Mouse (Mus musculus) macrophage (primary cell): ENCODE measurements around the gene Ubxn11. TPM values are rescaled to one million over a fixed set of nuclear protein-coding genes. Genes with fewer than 3 reads are reported as not detected.

Source experiments
- H3K27ac ChIP-seq: fragments of 350-480 bp; formaldehyde crosslinking; 2 replicates; pipeline ENCODE4 v1.9.0; 2021
- H3K36me3 ChIP-seq: fragments of 350-480 bp; formaldehyde crosslinking; 2 replicates; pipeline ENCODE4 v1.9.0; 2021; ENCODE audit errors: inconsistent target
- H3K4me3 ChIP-seq: fragments of 350-480 bp; formaldehyde crosslinking; 2 replicates; pipeline ENCODE4 v1.9.0; 2021; ENCODE audit errors: inconsistent target
- H3K79me2 ChIP-seq: fragments of 350-480 bp; formaldehyde crosslinking; 2 replicates; pipeline ENCODE4 v1.9.0; 2021; ENCODE audit errors: inconsistent target
- WGBS: methylation state at CpG from one replicate; pipeline ENCODE4 v1.1.7; 2026; ENCODE audit warnings: inconsistent platforms; ENCODE audit not compliant: missing documents; 5-methylcytosine and 5-hydroxymethylcytosine counted together
- polyA plus RNA-seq: library from polyadenylated mRNA; stranded (reverse); fragments of 250-400 nt; gene quantifications from 3 replicates; pipeline ENCODE4 v1.2.4, GENCODE M21; 2018; ENCODE audit warnings: inconsistent platforms

The Ubxn11 gene
- polyA plus RNA-seq, 1 experiment from 2014 or later: 1.0 TPM

DNA sequence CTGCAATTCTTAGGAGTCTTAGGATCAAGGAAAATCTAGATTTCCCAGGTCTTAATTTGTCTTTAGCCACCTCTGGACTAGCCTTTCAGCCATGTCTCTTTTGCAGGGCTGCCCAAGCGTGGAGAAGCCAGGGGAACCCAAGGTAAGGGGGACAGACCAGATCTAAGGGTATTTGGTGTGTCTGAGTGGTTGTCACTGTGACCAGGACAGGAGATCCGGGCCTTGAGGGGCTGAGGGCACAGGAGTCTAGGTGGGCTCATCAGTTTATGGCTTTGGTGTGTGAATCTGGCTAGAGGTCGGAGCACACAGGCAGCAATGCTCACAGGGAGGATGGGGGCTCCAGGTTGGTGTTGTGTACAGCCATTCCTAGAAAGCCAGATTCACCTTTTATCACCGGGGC is 21.7 kb upstream of the Ubxn11 start:
- Histone ChIP-seq H3K36me3 (no peaks in the 10 kb centered on the region), H3K79me2 (no peaks in the 10 kb centered on the region), H3K4me3 (no peak overlapping the region), H3K27ac (no peak overlapping the region)
- 76% methylated on average over 4 of the region's 4 CpGs for WGBS

DNA sequence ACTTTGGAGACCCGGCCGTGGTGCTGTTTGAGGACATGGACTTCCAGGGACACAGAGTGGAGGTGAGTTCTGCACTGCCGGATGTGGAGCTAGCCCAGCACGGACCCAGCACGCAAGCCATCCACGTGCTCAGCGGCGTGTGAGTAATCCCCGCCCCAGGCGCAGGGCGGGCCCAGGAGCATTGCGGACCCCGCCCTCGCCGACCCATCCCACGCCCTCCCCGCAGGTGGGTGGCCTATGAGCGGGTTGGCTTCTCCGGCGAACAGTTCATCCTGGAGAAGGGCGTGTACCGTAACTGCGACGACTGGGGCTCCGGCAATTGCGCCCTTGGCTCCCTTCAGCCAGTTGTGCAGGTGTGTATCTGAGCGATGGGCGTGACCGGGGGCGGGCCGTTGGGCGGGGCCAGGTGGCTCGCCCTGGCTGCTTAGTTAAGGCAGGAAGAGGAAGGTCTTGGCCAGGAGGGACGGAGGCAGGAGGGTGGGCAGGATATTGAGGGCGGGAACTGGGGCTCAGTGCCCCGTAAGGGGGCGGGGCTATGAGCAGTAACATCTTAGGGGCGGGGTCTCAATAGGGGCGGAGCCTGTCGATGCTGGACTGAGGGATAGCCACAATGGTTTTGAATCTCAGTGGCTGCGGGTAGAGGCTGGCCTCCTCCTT is 20.5 kb upstream of the Ubxn11 start:
- H3K27ac ChIP-seq: no peak overlapping the region
- H3K79me2 ChIP-seq: no peaks in the 10 kb centered on the region
- no peak overlapping the region for H3K4me3 ChIP-seq
- no peaks in the 10 kb centered on the region for H3K36me3 ChIP-seq
- 3% methylated on average over 41 of the region's 41 CpGs for WGBS

DNA sequence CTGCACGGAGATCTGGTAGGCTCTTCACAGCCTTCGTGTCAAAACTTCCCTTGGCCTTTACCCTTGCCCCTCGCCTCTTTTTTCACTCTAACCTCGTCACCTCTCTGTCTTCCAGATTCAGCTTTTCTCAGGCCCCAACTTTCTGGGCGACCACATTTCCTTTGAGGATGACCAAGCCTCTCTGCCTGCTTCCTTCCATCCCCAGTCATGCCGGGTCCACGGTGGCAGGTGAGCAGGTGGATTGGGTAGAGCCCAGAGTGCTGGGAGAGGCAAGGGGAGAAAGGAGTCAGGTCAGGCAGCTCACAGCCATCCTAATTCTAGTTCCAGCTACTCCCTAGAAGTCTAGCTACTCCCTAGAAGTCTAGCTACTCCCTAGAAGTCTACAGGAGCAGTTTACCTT is 19.9 kb upstream of the Ubxn11 start:
- Histone ChIP-seq H3K4me3 (no peak overlapping the region), H3K27ac (no peak overlapping the region), H3K79me2 (no peaks in the 10 kb centered on the region), H3K36me3 (no peaks in the 10 kb centered on the region)
- WGBS: 10% methylated on average over 7 of the region's 7 CpGs

DNA sequence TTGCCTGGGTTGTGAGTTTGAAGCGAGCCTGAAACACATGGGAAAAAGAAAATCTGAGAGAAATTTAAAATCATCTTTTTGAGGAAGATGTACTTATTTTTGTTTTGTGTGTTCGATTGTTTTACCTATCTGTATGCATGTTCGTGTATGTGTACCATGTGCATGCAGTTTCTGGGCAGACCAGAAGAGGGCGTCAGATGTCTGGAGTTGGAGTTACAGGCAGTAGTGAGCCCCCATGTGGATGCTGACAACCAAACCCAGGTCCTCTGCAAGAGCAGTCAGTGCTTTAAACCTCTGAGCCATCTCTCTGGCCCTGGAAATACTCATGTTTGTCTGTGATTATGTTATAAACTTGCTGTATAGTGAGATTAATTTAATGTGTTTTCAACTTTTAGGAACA is 17.4 kb upstream of the Ubxn11 start:
- Histone ChIP-seq H3K36me3 (no peaks in the 10 kb centered on the region), H3K79me2 (no peaks in the 10 kb centered on the region), H3K4me3 (no peak overlapping the region), H3K27ac (no peak overlapping the region)
- WGBS: 89% methylated on average over 4 of the region's 4 CpGs

DNA sequence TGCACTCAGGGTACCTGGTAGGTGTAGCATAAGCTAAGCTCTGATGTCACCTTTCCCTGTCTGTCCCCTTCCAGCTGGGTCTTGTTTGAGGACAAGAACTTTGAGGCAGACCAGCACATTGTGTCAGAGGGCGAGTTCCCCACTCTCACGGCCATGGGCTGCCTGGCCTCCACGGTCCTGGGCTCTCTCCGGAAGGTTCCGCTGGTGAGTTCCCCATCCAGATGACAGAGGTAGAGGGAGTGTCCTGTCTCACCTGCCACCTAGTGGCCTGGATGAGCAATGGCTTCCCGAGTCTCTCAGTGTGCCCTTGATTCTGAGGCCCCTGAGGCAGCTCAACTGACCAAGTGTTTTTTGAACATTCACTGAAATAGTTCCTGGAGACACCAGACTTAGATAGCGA is 15.0 kb upstream of the Ubxn11 start:
- WGBS: 21% methylated on average over 7 of the region's 7 CpGs

DNA sequence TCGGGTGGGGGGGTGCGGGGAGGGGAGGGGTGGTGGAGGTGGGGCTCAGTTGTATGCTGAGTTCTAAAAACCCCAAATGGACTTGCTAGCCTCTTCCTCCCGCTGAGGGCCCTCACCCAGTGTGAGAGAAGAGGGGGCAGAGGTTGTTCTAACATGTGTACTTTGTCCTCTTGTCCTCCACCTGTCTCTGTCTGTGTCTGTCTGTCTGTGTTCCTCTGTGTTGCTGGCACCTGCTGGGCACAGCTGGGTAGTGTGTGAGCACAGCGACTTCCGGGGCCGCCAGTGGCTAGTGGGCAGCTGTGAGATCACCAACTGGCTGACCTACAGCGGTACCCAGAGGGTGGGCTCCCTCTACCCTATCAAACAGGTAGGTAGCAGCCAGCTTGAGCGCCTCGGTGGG is 13.3 kb upstream of the Ubxn11 start:
- Histone ChIP-seq H3K27ac (no peak overlapping the region), H3K4me3 (no peak overlapping the region), H3K36me3 (no peaks in the 10 kb centered on the region; the same call in 1 of the 2 replicates), H3K79me2 (peaks cover 15% of the 10 kb centered on the region)
- 94% methylated on average over 8 of the region's 9 CpGs for WGBS

More for the DNA sequence above, 15.0 kb upstream of the Ubxn11 start:
- Histone ChIP-seq H3K36me3 (no peaks in the 10 kb centered on the region), H3K4me3 (no peak overlapping the region), H3K27ac (no peak overlapping the region), H3K79me2 (no peaks in the 10 kb centered on the region)

DNA sequence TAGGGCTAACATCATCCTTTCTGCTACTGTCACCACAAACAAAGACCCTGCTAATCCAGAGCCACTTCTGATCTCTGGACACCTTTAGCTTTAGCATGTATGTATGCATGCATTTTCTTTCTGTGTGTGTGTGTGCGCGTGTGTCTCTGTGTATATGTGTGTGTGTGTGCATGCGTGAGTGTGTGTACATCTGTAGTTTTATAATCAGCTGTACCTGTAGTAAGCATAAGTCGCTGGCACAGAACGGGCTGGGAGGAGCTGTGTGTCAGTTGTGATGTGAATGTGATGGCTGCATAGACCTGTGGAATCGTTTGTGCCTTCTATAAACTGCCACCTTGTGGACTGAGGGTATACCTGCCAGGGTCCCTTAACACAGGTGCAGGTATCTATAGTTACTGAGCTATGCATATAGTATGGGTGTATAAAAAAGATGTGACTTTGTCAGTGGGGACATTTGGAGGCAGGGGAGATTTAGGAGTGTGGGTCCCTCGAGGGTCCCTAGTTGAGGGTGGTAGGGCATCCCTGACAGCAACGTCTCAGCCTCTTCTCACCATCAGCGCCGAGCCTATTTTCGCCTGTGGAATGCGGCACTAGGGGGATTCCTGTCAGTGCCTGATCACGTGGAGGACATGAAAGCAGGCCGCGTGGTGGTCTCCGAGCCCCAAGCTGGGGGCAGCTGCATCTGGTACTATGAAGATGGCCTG is 11.7 kb upstream of the Ubxn11 start:
- Histone ChIP-seq H3K27ac (no peak overlapping the region), H3K79me2 (peaks cover 25% of the 10 kb centered on the region), H3K36me3 (no peaks in the 10 kb centered on the region; the same call in 1 of the 2 replicates), H3K4me3 (no peak overlapping the region)
- 89% methylated on average over 12 of the region's 16 CpGs for WGBS

DNA sequence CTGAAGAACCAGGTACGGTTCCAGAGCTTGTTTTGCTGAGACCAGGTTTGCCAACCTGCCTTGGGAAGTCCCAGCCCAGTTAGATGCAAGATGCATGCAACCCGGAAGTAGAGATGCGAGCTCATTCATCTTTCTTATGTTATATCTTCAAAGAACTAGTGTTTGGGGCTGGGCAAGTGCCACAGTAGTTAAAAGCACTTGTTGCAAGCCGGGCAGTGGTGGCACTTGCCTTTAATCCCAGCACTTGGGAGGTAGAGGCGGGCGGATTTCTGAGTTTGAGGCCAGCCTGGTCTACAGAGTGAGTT is 11.2 kb upstream of the Ubxn11 start:
- Histone ChIP-seq H3K36me3 (no peaks in the 10 kb centered on the region; the same call in 1 of the 2 replicates), H3K27ac (no peak overlapping the region)
- 84% methylated on average over 6 of the region's 6 CpGs for WGBS

DNA sequence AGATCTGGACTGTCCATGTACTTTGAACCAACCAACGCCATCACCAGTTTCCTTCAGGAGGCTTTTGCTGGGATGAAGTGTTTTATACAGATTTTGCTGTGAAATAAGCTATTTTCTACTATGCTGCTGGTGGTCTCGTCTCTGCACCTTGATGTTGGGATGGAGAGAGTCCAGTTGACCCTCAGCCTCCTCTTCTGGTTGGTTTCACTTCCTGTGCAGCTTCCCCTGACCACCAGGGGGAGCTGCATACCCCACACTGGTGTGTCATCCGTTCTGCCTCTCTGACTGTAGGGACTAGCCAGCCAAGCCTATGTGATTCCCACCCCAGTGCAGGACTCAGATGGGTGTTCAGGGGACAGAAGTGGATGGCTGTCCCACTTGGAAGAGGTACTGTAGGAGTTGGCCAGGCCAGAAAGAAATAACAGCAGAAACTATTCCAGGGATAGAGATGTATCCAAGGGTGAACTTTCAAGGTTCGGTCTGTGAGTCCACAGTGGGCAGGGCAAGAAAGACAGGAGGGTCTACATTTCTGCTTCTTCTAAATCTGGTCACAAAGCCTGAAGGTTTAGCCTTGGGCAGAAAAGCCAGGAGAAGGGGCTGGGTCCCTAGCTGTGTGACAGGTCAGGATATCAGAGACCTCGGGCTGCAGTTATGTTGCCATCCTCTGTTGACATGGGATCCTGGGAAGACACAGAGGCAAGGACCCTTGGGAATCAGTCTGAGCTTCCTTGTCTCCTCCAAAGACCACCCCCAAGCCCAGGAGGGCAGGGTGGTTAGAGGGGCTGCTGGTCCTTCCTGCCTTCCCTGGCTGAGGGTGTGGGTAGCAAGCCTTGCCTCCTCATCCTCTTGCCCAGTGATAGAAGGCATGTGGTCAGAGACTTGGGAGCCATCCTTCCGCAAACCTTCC is 9.7 kb upstream of the Ubxn11 start:
- Histone ChIP-seq H3K36me3 (no peaks in the 10 kb centered on the region; the same call in 1 of the 2 replicates), H3K4me3 (peak overlapping the region; percentile 50; the same call in 1 of the 2 replicates), H3K79me2 (peaks cover 25% of the 10 kb centered on the region), H3K27ac (peak overlapping the region; percentile 95; the same call in 1 of the 2 replicates)
- 62% methylated on average over 6 of the region's 6 CpGs for WGBS

More for the DNA sequence above, 11.2 kb upstream of the Ubxn11 start:
- Histone ChIP-seq H3K4me3 (no peak overlapping the region), H3K79me2 (peaks cover 25% of the 10 kb centered on the region)

DNA sequence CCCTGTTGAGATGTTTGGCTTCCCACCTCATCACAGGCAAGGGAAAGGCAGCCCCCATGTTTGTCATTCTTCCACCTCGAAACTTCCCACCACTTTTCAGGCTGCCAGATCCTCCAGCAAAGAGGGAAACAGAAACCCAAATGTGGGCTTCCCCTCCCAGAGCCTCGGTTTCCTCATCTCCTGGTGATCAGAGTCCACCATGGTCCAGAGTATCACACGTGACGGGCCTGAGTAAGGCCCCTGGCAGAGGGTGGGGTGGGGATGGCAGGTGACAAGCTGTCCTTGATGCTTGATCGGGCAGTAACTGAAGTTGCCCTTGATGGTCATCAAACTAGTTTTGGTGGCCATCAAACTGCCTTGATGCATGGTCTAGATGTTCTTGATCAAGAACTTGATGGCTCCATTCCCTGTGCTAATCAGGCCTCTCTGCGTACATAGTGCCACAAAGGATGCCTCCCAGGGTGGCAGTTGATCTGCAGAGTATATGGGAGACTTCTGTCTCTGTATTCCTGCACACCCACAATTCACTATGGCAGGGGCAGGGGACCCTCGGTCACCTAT is 8.3 kb upstream of the Ubxn11 start:
- WGBS: 47% methylated on average over 7 of the region's 7 CpGs
- H3K4me3 ChIP-seq: peak overlapping the region; percentile 50
- H3K79me2 ChIP-seq: peaks cover 25% of the 10 kb centered on the region
- H3K27ac ChIP-seq: peak overlapping the region; percentile 95
- no peaks in the 10 kb centered on the region; the same call in 1 of the 2 replicates for H3K36me3 ChIP-seq

DNA sequence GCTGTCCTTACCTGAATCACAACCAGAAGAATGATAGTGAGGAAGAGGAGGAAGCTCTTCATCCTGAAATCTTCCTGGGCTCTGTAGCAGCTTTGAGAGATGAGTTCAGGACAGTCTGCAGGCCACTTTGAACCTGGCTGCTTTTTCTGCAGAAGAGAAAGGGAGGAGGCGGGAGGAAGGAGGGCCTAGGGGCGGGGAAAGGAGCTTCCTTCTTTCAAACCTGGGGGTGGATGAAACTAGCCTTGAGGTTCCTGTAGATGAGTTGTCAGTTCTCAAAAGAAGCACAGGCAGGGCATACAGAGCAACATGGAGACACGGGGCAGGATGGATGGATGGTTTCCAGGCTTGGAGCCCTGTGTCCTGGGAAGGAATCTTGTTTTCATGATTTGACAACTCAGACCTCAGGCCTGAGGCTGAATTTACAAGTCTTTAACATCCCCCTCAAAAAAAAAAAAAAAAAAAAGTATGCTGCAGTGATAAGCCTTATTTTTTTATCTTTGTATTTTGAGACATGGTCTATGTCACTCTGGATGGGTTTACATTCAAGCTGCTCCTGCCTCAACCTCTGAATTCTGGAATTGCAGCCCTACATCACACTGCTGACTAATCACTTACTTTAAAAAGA is 7.3 kb upstream of the Ubxn11 start, which contains the start of gene Cd52:
TSS of gene Cd52 (minus strand) at position 160 of the 625 bp plus-strand sequence.
- H3K36me3 ChIP-seq: no peaks in the 10 kb centered on the region; the same call in 1 of the 2 replicates
- H3K27ac ChIP-seq: peak within 1 kb of the TSS; percentile 95
- H3K4me3 ChIP-seq: peak within 1 kb of the TSS; percentile 50
- WGBS: 0% methylated on average over 3 of the region's 3 CpGs
- H3K79me2 ChIP-seq: peaks cover 25% of the 10 kb centered on the region

DNA sequence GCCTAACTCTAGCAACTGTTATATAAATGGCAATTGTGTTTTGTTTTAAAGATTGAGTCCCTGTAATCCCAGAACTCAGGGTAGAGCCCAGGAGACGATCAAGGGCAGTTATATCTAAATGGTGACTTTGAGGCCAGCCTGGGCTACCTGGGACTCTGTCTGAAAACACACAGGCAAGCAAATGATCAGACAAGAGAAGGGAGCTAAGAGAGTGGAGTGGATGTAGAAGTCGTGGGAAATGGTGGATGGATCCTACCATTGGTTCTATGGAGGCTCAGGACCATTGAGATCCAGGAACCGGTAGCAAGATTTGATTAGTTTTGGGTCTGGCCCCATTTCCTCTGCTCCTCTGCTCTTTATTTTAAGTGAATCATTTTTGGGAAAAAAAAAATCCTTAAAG is 6.2 kb upstream of the Ubxn11 start:
- WGBS: 88% methylated on average over 3 of the region's 3 CpGs
- Histone ChIP-seq H3K36me3 (no peaks in the 10 kb centered on the region; the same call in 1 of the 2 replicates), H3K79me2 (peaks cover 25% of the 10 kb centered on the region), H3K27ac (peak overlapping the region; percentile 95), H3K4me3 (no peak overlapping the region)

DNA sequence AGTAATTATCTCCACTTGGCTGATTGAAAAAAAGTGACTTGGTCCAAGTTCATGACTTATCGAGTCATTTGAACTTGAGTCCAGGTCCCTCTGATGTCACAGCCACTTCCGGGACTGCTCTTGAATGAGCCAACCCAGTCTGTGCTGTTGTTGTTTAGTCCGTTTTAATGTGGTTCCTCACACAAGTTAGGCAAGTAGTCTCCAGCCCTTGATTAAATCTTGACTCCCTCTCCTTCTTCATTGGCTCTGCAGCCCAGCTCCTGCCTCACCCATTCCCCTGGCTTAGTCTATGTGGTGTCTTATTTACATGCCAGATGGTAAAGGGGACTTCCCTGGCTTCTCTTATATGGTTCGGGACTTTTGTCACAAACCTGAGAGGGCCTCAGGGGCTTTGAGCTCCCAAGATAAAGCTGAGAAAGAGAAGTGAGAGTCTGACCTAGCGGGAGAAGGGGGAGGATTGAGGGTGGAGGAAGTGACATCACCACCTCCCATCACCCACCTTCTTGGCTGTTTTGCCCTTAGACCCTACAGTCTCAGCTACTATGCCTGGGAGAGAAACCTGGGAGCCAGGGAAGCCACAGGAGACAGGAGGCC is 5.3 kb upstream of the Ubxn11 start:
- 2% methylated on average over 5 of the region's 5 CpGs for WGBS
- Histone ChIP-seq H3K79me2 (peaks cover 25% of the 10 kb centered on the region), H3K4me3 (no peak overlapping the region), H3K27ac (peak overlapping the region; percentile 95), H3K36me3 (no peaks in the 10 kb centered on the region; the same call in 1 of the 2 replicates)
